In genomic region chr15:81889175-81889574, GRCm38 (mm10) we compare ENCODE assay signal across 15 mouse cellular contexts. TPM values are rescaled to one million over a fixed set of nuclear protein-coding genes. Genes with fewer than 3 reads are reported as not detected.
DNase-seq lines count a peak whose midpoint lies in the region.
"Had no signal": no experiment of that assay in that cellular context is flagged by ENCODE, and none has a peak within 500 bp of the region (broad histone marks: within the 10 kb centered on the region; RNA-seq: fewer than 3 reads in every experiment).

No protein-coding gene starts in this region.

- intact Hi-C loops in heart, postnatal 25 days (cut with DNase I): no loop called here
- intact Hi-C loops in left cerebral cortex, postnatal 14 days (cut with DNase I): no loop called here

- DNase-seq in heart, adult 18-20 months: peak; percentile 56 to 69
- no peak for DNase-seq in heart, postnatal 25 days (ENCODE audit: low spot score)
- DNase-seq in brain, adult 2 months (ENCODE audit: low read depth, low spot score): peak; percentile 71
- DNase-seq in cerebellum, adult 18-20 months: peak; percentile 71 to 74
- peak; percentile 73 to 74 for DNase-seq in cerebellum, postnatal 36 days
- no peak for DNase-seq in left cerebral cortex, postnatal 14 days (ENCODE audit: low spot score in 2 of 2)
- no peak for DNase-seq in urinary bladder, postnatal 36 days (ENCODE audit: low spot score in 2 of 2)
- no peak for DNase-seq in urinary bladder, adult 18-20 months (ENCODE audit: low spot score in 2 of 2)
- DNase-seq: forebrain, postnatal 0 days; kidney, adult 2 months; kidney, postnatal 10 days; left cerebral cortex, postnatal 4 days; retina, postnatal 1 day; right cerebral cortex, postnatal 4 days had no signal

RNA-seq across cellular contexts. Expression of gene Aco2, which starts 17.1 kb away (rescaled TPM):
- 1,000 to 10,000 TPM; 2,055 to 2,104 TPM for total RNA-seq in heart, adult 18-20 months (2021)
- total RNA-seq in heart, postnatal 25 days (2021): 1,000 to 10,000 TPM; 2,060 to 2,092 TPM
- total RNA-seq in left cerebral cortex, postnatal 14 days (2021): 100 to 1,000 TPM; 445 to 467 TPM

RNA-seq across cellular contexts. Expression of gene Phf5a, which starts 17.5 kb away (rescaled TPM):
- 10 to 100 TPM; 36.5 to 37.1 TPM for total RNA-seq in heart, adult 18-20 months (2021)
- total RNA-seq in heart, postnatal 25 days (2021): 10 to 100 TPM; 29.7 to 38.0 TPM
- total RNA-seq in left cerebral cortex, postnatal 14 days (2021): 10 to 100 TPM; 31.8 to 39.8 TPM

RNA-seq across cellular contexts. Expression of gene Tob2, which starts 30.6 kb away (rescaled TPM):
- 100 to 1,000 TPM; 103 to 127 TPM for total RNA-seq in heart, adult 18-20 months (2021)
- total RNA-seq in heart, postnatal 25 days (2021): 10 to 100 TPM; 66.9 to 95.5 TPM
- 10 to 100 TPM; 25.8 to 31.8 TPM for total RNA-seq in left cerebral cortex, postnatal 14 days (2021)

RNA-seq across cellular contexts. Expression of gene Polr3h, which starts 36.9 kb away (rescaled TPM):
- total RNA-seq in heart, adult 18-20 months (2021): 10 to 100 TPM in 1 of 2 experiments, 1 to 10 TPM in 1; 7.8 to 10.7 TPM
- total RNA-seq in heart, postnatal 25 days (2021): 1 to 10 TPM; 6.7 to 7.0 TPM
- total RNA-seq in left cerebral cortex, postnatal 14 days (2021): 10 to 100 TPM; 52.8 to 53.9 TPM

RNA-seq across cellular contexts. Expression of gene Csdc2, which starts 47.4 kb away (rescaled TPM):
- 10 to 100 TPM; 54.7 to 62.7 TPM for total RNA-seq in heart, adult 18-20 months (2021)
- total RNA-seq in heart, postnatal 25 days (2021): 10 to 100 TPM; 73.5 to 87.5 TPM
- 100 to 1,000 TPM; 109 to 112 TPM for total RNA-seq in left cerebral cortex, postnatal 14 days (2021)
- total RNA-seq: monocyte, adult 5-6 weeks had no signal

Comparison
In these comparisons a context has a peak if more than half of its experiments do, and no peak if none do; other contexts are left out.
1. DNase-seq: peak in heart, adult 18-20 months (2 of 2), brain, adult 2 months (single experiment), cerebellum, adult 18-20 months (2 of 2) and cerebellum, postnatal 36 days (2 of 2); none in heart, postnatal 25 days (single experiment), left cerebral cortex, postnatal 14 days (0 of 2), urinary bladder, postnatal 36 days (0 of 2) and urinary bladder, adult 18-20 months (0 of 2).
2. RNA of gene Aco2, which starts 17.1 kb away (total RNA-seq): 2,055 to 2,104 TPM in heart, adult 18-20 months and 2,060 to 2,092 TPM in heart, postnatal 25 days; 445 to 467 TPM in left cerebral cortex, postnatal 14 days; every median in the first group is over 4 times any median in the second.